Mouse (Mus musculus): ENCODE data around the gene Slc31a1. TPM values are rescaled to one million over a fixed set of nuclear protein-coding genes. Genes with fewer than 3 reads are reported as not detected.

Slc31a1 gene
- polyA plus RNA-seq, 1 experiment from 2014 or later, result 52.0 TPM

DNA sequence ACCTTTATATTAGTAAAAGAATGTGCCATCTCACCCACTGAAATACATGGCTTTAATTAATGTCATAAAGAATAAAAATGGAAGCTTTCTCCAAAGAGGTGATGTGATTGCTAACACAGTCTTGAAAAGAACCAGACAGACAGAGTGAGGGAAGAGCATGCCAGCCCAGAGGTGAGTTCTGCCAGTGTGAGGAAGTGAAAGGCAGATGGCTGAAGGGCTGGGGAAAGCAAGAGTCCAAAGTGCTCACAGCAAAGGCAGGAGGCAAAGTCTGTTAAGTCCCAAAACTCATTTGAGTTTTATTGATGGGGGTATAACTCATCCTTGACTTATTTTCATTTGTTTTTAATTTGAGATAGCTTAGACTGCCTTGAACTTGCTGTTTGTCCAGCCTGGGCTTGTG is 70.2 kb downstream of the Slc31a1 start:
- Histone ChIP-seq H3K27me3 (replicated peaks) (peaks cover 3% of the 10 kb centered on the region; the same call in 1 of the 2 replicates), H3K9ac (no peak overlapping the region), H3K4me3 (no peak overlapping the region), H3K4me2 (no peak overlapping the region), H3K27ac (ENCODE audit: poor library complexity, severe bottlenecking) (no peak overlapping the region), H3K4me1 (replicated peaks) (peaks cover 6% of the 10 kb centered on the region; the same call in 1 of the 2 replicates), H3K9me3 (replicated peaks) (no peaks in the 10 kb centered on the region), H3K36me3 (peaks cover 5% of the 10 kb centered on the region; the same call in 1 of the 2 replicates)
- ATAC-seq (ENCODE audit: insufficient number of reproducible peaks, low FRiP score), result no peak

- peak; percentile 82 for ATAC-seq (ENCODE audit: insufficient number of reproducible peaks, low FRiP score)
- H3K4me2 ChIP-seq, result no peak overlapping the region
- WGBS, result 73% methylated on average over 4 of the region's 4 CpGs
- peaks cover 3% of the 10 kb centered on the region; the same call in 1 of the 2 replicates for H3K27me3 ChIP-seq (replicated peaks)
- H3K36me3 ChIP-seq, result no peaks in the 10 kb centered on the region
- H3K4me3 ChIP-seq, result no peak overlapping the region
- H3K9me3 ChIP-seq (replicated peaks), result no peaks in the 10 kb centered on the region
- no peak overlapping the region for H3K27ac ChIP-seq (ENCODE audit: poor library complexity, severe bottlenecking)
- H3K4me1 ChIP-seq (replicated peaks), result peaks cover 6% of the 10 kb centered on the region; the same call in 1 of the 2 replicates
- H3K9ac ChIP-seq, result no peak overlapping the region
Measured at GRCm38 (mm10) chr4:62431522-62431921, 71.0 kb downstream of the Slc31a1 start.

- WGBS, result 68% methylated on average over 7 of the region's 7 CpGs
- H3K27me3 ChIP-seq (replicated peaks), result peaks cover under 1% of the 10 kb centered on the region; the same call in 1 of the 2 replicates
- H3K36me3 ChIP-seq, result no peaks in the 10 kb centered on the region
- H3K9me3 ChIP-seq (replicated peaks), result no peaks in the 10 kb centered on the region
- H3K4me2 ChIP-seq, result no peak overlapping the region
- H3K9ac ChIP-seq, result no peak overlapping the region
- no peak overlapping the region for H3K27ac ChIP-seq (ENCODE audit: poor library complexity, severe bottlenecking)
- ATAC-seq (ENCODE audit: insufficient number of reproducible peaks, low FRiP score), result no peak
- no peak overlapping the region for H3K4me3 ChIP-seq
- no peaks in the 10 kb centered on the region for H3K4me1 ChIP-seq (replicated peaks)
Measured at GRCm38 (mm10) chr4:62433939-62434870, 73.7 kb downstream of the Slc31a1 start.

DNA sequence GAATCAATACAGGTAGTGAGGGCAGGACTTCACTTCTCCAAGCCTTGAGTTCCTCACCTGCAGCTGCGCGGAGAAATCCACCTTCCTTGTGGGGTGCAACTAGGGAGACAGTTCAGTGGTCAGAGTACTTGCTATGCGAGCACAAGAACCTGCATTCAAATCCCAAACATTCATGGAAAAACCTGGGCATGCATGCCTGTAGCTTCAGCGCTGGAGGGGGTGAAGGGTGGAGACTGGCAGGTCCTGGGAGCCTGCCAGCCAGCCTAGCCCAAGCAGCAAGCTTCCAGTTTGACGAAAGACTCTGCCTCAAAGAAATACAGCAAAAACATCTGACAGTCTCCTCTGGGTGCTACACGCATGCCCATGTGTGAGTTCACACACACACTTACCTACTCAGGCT is 74.6 kb downstream of the Slc31a1 start, which contains the start of gene Rnf183:
Gene Rnf183 (minus strand): TSS at position 172 of the 400 bp plus-strand sequence.
- H3K27me3 ChIP-seq (replicated peaks), result no peaks in the 10 kb centered on the region
- no peaks in the 10 kb centered on the region for H3K36me3 ChIP-seq
- H3K9ac ChIP-seq, result no peak within 1 kb of the TSS
- H3K9me3 ChIP-seq (replicated peaks), result no peaks in the 10 kb centered on the region
- no peaks in the 10 kb centered on the region for H3K4me1 ChIP-seq (replicated peaks)
- ATAC-seq (ENCODE audit: insufficient number of reproducible peaks, low FRiP score), result no peak
- no peak within 1 kb of the TSS for H3K4me2 ChIP-seq
- H3K27ac ChIP-seq (ENCODE audit: poor library complexity, severe bottlenecking), result no peak within 1 kb of the TSS
- 77% methylated on average over 6 of the region's 6 CpGs for WGBS
- no peak within 1 kb of the TSS for H3K4me3 ChIP-seq

DNA sequence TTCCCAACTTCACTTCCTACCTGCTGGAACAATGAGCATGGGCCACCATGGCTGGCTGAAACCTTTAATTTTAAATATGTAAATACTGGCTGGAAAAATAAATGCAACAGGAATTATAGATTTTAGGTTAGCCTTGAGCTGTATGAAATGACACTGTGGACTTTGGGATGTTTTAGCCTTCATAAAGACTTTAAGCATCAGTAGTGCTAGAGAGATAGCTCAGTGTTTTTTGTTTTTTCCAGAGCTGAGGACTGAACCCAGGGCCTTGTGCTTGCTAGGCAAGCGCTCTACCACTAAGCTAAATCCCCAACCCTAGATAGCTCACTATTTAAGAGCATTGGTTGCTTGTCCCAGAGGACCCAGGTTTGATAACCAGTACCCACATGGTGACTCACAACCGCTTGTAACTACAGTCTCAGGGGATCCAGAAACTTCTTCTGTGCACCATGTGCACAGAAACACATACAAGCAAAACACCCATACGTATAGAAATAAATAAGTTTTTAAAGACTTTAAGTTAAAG is 76.8 kb downstream of the Slc31a1 start:
- Histone ChIP-seq H3K4me1 (replicated peaks) (no peaks in the 10 kb centered on the region), H3K27ac (ENCODE audit: poor library complexity, severe bottlenecking) (no peak overlapping the region), H3K9me3 (replicated peaks) (no peaks in the 10 kb centered on the region), H3K36me3 (no peaks in the 10 kb centered on the region), H3K27me3 (replicated peaks) (no peaks in the 10 kb centered on the region), H3K4me3 (no peak overlapping the region), H3K4me2 (no peak overlapping the region), H3K9ac (no peak overlapping the region)
- ATAC-seq (ENCODE audit: insufficient number of reproducible peaks, low FRiP score), result no peak
- WGBS, result 79% methylated on average over 3 of the region's 3 CpGs

- no peak overlapping the region for H3K9ac ChIP-seq
- no peak overlapping the region for H3K4me3 ChIP-seq
- no peaks in the 10 kb centered on the region for H3K27me3 ChIP-seq (replicated peaks)
- ATAC-seq (ENCODE audit: insufficient number of reproducible peaks, low FRiP score), result no peak
- no peaks in the 10 kb centered on the region for H3K36me3 ChIP-seq
- H3K9me3 ChIP-seq (replicated peaks), result no peaks in the 10 kb centered on the region
- H3K4me2 ChIP-seq, result no peak overlapping the region
- H3K4me1 ChIP-seq (replicated peaks), result no peaks in the 10 kb centered on the region
- WGBS, result 79% methylated on average over 7 of the region's 7 CpGs
- H3K27ac ChIP-seq (ENCODE audit: poor library complexity, severe bottlenecking), result no peak overlapping the region
Measured at GRCm38 (mm10) chr4:62437871-62438270, 77.3 kb downstream of the Slc31a1 start.

DNA sequence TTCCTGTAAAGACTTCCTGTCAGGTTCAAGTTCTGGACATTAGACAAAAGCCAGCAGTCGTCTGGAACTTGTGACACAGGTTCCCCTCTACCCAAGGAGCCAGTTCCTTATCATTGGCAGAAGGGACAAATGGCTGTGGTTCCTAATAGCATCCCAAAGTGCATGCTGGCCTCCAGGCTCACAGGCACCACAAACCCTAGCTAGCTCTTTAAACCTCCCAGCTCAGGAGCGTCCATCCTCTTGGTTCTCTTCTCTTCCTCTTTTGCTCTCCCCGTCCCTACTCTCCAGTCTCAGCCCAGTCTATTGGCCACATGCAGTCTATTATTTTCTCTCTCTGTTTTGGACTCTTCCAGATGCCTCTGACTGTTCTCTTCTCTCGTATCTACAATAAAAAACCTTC is 79.3 kb downstream of the Slc31a1 start:
- Histone ChIP-seq H3K9ac (no peak overlapping the region), H3K36me3 (no peaks in the 10 kb centered on the region), H3K27me3 (replicated peaks) (no peaks in the 10 kb centered on the region), H3K4me1 (replicated peaks) (no peaks in the 10 kb centered on the region), H3K27ac (ENCODE audit: poor library complexity, severe bottlenecking) (no peak overlapping the region), H3K4me3 (no peak overlapping the region), H3K9me3 (replicated peaks) (no peaks in the 10 kb centered on the region), H3K4me2 (no peak overlapping the region)
- WGBS, result 50% methylated on average over 4 of the region's 4 CpGs
- no peak for ATAC-seq (ENCODE audit: insufficient number of reproducible peaks, low FRiP score)

DNA sequence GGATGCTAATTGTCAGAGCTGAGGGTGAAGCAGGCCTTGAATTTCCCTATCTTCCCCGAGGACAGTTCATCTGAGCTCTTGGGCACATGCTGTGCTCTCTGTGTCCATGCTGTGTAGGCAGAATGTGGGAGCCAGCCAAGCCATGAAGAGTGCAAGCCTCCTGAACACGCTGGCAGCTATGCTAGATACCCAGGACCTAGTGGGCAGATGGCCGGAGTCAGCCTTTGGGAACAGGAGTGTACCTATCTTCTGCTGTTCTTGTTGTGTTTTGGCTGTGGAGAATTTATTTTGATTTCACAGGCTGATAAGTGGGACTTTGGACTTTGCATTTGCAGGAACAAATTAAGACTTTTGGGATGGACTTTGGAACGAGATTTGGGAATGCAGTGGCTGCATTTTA is 80.0 kb downstream of the Slc31a1 start:
- H3K27me3 ChIP-seq (replicated peaks), result no peaks in the 10 kb centered on the region
- no peaks in the 10 kb centered on the region for H3K36me3 ChIP-seq
- WGBS, result 69% methylated on average over 4 of the region's 4 CpGs
- H3K27ac ChIP-seq (ENCODE audit: poor library complexity, severe bottlenecking), result no peak overlapping the region
- no peaks in the 10 kb centered on the region for H3K9me3 ChIP-seq (replicated peaks)
- H3K4me1 ChIP-seq (replicated peaks), result no peaks in the 10 kb centered on the region
- ATAC-seq (ENCODE audit: insufficient number of reproducible peaks, low FRiP score), result no peak
- H3K4me3 ChIP-seq, result no peak overlapping the region
- no peak overlapping the region for H3K4me2 ChIP-seq
- no peak overlapping the region for H3K9ac ChIP-seq

DNA sequence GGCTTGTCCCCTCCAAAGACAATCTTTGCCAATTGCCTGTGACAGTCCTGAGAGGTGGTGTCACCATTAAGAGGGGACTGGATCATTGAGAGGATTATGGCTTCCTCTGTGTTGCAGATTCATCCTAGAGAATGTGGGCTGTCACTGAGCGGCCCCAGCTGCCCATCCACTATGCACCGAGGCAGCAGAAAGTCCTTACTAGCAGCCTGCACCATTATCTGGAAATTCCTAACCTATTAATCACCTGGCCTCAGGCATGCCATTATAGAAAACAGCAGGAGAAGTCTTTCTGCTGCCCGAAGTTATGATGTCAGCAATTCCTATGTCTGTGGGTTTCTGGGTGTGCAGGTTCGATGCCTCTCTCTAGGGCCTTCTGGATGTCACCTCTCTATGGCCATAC is 80.5 kb downstream of the Slc31a1 start:
- H3K36me3 ChIP-seq, result no peaks in the 10 kb centered on the region
- 59% methylated on average over 4 of the region's 4 CpGs for WGBS
- no peaks in the 10 kb centered on the region for H3K27me3 ChIP-seq (replicated peaks)
- no peaks in the 10 kb centered on the region for H3K4me1 ChIP-seq (replicated peaks)
- H3K9ac ChIP-seq, result no peak overlapping the region
- no peak overlapping the region for H3K4me2 ChIP-seq
- no peaks in the 10 kb centered on the region for H3K9me3 ChIP-seq (replicated peaks)
- H3K4me3 ChIP-seq, result no peak overlapping the region
- no peak for ATAC-seq (ENCODE audit: insufficient number of reproducible peaks, low FRiP score)
- no peak overlapping the region for H3K27ac ChIP-seq (ENCODE audit: poor library complexity, severe bottlenecking)
